Mouse (Mus musculus) liver, embryonic 14.5 days (tissue): Measurements from ENCODE around the gene Otogl.

ENCODE experiments used
- CTCF ChIP-seq: IDR thresholded peaks from 2 replicates; pipeline ENCODE4 v1.5.1; 2016; ENCODE audit warnings: antibody characterized with exemption, low read depth, control low read depth
- EP300 ChIP-seq: IDR thresholded peaks from 2 replicates; pipeline ENCODE4 v1.6.1; 2016; ENCODE audit warnings: antibody characterized with exemption, low read depth

- TF ChIP-seq CTCF, result no peak
- TF ChIP-seq EP300, result no peak
Measured at GRCm38 (mm10) chr10:107794812-107795756, 116.8 kb downstream of the Otogl start.
